Mouse (Mus musculus) cerebellum, adult 11 months (tissue): Measurements from ENCODE around the gene Atp1a4.

Source experiments
- DNase-seq: peaks from one replicate; pipeline ENCODE4 v3.0.0; 2022

Gene Atp1a4

DNA sequence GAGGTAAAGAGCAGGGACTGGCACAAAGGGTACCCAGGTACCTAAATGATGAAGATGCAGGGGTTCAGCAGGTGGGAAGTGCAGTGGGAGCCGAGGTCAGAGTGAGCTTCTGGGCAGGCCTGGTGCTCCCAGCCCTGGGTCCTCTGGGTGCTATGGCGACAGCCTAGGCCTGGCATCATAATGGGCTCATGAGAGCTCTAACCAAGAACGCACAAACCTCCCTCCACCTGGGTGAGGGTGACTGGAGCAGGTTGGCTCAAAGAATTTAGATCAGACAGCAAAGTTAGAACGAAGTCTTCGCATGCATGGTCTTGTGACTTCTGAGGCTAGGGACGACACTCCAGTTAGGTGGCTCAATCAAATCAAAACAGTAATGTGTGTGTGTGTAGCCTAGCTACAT, at the start of gene Atp1a4:
TSS of gene Atp1a4 (minus strand) at position 101 of the 400 bp plus-strand sequence.
- DNase-seq = no peak

DNA sequence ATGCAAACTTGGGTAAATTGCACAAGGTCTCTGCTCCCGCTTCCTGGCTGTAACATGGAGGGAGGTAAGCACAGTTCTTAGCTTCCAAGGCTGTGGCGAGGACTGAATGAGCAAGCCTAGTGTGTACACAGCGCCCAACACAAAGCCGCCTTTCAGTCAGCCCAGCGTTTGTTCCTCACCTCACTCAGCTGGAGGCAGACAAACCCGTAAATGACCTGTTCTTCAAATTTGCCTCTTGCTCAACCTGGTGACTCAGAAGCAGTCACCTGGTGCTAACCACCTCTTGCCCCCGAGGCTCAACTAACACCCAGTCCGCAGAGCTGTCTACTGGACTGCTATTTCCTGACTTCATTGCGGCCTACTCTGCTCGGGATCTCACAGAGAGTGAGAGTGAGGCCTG, 49.7 kb upstream of the Atp1a4 start:
- no peak for DNase-seq

DNA sequence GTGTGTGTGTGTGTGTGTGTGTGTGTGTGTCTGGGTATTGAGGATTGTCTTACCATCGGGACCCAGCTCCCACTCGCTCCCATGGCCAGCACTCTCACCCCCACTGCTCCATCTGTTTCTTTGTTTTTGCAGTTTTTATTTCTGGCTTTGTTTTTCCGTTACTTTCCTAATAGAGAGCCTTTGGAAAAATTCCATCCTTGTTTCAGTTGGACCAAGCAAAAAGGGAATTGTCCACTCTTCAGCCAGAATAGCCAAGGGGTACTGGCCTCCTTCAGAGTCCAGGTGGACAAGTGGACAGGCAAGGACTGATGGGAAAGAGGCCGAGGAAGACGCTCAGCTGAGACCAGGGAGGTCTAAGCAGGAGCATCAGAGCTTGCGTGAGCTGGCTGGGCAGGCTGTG, 48.7 kb upstream of the Atp1a4 start:
- DNase-seq = no peak

DNA sequence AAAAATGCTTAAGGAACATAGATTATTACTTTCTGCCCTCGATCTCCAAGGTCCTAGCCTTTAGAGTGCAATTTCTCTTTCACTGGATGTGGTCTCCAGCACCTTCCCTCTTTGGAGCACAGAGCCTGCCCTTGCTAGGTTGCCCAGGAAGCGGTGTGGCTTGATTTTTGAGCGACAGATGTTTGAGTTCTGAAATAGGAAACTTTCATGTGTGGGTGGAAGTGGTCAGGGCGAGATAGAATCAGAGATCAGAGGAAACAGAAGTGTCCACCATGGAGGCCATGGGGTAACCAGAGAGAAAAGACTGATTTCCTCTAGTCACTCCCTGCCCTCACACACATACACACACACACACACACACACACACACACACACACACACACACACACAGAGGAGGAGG, 48.0 kb upstream of the Atp1a4 start:
- DNase-seq = no peak

GRCm38 (mm10) chr1:172305635-172306034, 47.4 kb upstream of the Atp1a4 start:
- DNase-seq = no peak

GRCm38 (mm10) chr1:172305153-172305552, 46.9 kb upstream of the Atp1a4 start:
- DNase-seq = no peak

- no peak for DNase-seq
These were observed 46.2 kb upstream of the Atp1a4 start for GRCm38 (mm10) chr1:172304443-172304842.

DNA sequence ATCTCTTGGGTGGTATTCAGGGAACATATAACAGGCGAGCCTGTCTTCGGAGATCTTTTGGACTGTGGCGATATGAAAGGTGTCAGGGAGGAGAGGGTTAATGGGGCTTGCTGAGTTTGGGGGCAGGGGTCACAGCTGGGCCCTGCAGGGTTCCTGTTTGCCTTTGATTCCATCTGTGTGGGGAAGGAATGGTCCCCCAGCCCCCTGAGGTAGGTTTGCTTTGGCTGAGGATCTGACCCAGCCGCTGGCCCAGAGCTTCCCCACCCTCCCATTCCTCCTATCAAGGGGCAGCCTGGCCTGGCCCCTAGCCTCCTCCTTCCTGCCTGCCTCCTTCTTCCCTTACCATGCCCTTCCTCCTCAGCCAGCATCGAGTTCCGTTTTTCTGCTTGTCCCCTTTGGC, 44.6 kb upstream of the Atp1a4 start:
- no peak for DNase-seq

- no peak for DNase-seq
These were observed 44.1 kb upstream of the Atp1a4 start for GRCm38 (mm10) chr1:172302311-172302710.

DNA sequence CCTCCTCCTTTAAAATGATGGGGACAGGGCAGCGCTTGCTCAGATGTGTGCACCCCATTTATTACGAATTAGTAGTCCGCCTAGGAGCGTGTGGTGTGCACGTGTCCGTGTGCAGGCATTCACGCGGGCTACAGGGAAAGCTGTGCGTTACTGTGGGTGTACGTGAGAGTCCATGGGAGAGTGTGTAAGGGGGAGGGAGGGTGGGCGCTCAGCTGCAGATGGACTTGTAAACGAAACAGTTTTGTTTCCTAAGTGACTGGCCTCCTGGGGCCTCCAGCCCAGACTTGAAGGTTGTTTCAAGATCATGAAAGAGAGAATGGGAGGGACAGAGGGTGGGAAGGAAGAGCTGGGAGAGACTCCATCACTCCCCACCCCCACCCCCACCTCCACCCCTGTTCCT, 43.0 kb upstream of the Atp1a4 start:
- no peak for DNase-seq

DNA sequence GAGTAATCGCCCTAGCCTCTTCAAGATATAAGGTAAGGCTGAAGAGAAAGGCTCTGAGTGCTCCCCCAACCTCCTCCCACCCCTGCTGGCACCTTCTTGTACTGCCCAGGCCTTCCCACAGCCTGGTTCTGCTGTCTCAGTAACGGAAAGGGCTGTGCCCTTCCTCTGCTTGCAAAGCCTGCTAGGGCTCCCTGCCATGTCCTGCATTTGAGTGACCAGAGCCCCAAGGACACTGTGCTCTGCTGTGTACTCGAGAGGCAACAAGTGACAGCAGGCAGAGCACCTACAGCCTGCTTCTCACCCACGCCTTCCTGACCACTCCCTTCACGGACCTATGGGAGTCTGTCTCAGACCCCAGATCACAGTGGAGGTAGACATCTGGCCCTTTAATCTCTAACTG, 42.0 kb upstream of the Atp1a4 start:
- DNase-seq = no peak

DNA sequence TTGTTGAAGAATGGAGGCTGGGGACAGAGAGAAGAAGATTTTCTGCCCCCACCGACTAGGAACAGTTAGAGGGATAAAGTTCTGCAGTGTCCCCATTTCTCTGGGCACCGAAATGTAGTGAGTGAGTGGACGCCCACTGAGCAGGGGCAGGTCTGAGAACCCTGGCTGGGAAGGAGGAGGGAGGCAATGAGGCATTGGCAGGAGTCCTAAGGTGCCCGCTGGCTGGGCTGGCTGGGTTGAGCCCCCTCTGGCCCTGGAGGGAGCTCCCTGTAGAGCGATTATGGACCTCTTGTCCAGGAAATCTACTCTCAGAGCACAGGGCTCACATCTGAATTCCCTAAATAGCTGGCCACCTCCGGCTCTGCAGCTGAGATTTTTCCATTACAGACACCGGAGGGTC, 41.3 kb upstream of the Atp1a4 start:
- no peak for DNase-seq

GRCm38 (mm10) chr1:172297611-172298537, 39.7 kb upstream of the Atp1a4 start, which contains the start of gene Atp1a2:
Gene Atp1a2, minus strand, starts transcription at chr1:172298064.
- no peak for DNase-seq

DNA sequence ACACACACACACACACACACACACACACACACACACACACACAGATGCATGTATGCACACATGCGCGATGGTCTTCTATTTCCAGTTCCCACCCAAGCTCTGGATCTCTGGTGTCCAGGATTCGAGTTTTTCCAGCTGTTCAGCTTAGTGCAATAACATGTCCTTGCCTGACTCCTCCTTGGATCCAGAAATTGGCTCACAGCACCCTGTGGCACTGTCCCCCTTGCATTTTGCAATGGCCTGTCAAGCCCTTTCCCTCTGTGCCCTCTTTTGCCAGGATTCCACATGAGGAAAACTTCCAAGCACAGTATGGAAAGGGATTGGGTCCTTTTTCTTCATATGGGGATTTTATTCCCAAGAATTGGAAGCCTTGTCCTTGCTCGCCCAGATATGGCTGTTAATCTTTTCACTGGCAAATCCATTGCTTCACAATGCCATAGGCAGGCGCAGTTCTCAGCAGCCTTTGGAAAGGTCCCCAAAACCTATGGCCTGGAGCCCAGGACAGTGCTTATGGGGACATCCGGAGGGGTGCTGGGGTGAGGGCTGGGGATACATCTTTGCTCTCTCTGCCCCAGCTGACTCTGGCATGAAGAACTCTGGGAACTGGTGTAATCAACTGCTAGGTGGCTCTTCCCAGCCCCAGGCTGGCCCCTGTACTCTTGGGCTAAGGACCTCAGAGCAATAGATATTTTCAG, 38.7 kb upstream of the Atp1a4 start:
- no peak for DNase-seq

- DNase-seq = no peak
These were observed 37.6 kb upstream of the Atp1a4 start for GRCm38 (mm10) chr1:172295751-172296197.

GRCm38 (mm10) chr1:172293449-172293848, 35.2 kb upstream of the Atp1a4 start:
- DNase-seq = no peak

GRCm38 (mm10) chr1:172292880-172293279, 34.7 kb upstream of the Atp1a4 start:
- no peak for DNase-seq

GRCm38 (mm10) chr1:172289617-172289946, 31.4 kb upstream of the Atp1a4 start:
- no peak for DNase-seq

DNA sequence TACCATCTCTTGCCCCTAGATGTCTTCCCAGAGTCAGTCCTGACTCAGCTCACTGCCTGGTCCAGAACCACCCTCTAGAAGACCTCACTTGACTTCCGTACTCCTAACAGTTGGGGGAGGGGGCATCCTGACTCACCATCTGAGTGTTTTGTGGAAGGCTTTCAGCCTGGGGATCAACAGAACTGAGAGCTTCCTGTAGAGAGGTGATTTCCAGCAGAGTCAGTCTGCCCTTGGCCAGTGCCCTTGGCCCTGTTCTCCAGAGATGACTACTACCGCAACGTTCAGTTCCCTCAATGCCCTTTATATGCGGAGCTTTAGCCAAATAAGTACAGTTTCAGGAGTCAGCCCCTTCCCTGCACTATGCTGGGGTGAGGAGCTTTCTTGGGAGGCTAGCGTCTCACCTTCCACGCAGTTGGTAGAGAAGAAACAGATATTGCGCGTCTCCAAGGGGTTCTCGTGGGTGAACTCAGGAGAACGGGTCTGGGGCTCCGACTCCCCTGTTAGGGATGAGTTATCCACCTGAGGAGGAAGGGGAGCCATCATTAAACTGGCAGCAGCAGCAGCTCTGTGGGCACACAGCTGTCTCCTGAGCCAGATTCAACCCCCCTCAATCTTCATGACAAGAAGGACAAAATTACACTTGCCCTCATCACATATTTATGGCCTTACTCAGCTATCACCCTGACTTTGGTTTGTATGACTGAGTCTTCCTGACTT, 30.8 kb upstream of the Atp1a4 start:
- DNase-seq = no peak

DNA sequence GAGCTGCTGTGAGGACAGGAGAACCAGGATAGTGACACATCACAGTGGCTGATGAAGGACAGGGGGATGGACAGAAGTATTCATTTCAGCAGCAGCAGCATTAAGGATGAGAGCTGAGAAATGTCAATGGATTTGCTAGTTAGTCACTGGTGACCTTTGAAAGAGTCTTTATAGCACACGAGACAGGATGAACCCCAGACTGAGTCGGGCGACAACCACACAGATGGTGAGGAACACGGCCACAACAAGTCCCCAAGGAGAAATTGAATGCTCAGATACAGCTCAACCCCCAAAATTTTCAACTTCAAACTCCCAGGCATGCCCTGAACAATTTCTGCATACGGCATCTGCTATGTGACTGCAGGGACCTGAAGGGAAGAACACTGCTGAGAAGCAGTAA, 28.5 kb upstream of the Atp1a4 start:
- DNase-seq = no peak

GRCm38 (mm10) chr1:172284221-172284620, 26.0 kb upstream of the Atp1a4 start:
- no peak for DNase-seq

DNA sequence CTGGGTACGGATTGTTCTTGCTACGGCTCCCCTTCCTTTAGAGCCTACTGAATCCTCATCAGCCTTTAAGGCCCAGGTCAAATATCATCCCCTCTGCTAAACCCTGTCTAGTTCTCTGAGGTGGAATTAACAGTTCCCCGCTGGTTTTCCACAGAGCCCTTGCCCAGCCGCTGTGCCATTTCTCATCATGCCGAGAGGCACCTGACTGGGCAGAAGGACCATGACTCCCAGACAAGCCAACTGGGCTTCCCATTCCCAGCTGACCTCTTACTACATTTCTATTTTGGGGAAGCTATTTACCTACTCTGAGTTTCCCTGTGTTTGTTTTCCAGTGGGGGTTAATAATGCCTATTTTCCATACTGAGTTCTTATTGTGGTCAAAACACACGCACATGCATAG, 24.9 kb upstream of the Atp1a4 start:
- no peak for DNase-seq

DNA sequence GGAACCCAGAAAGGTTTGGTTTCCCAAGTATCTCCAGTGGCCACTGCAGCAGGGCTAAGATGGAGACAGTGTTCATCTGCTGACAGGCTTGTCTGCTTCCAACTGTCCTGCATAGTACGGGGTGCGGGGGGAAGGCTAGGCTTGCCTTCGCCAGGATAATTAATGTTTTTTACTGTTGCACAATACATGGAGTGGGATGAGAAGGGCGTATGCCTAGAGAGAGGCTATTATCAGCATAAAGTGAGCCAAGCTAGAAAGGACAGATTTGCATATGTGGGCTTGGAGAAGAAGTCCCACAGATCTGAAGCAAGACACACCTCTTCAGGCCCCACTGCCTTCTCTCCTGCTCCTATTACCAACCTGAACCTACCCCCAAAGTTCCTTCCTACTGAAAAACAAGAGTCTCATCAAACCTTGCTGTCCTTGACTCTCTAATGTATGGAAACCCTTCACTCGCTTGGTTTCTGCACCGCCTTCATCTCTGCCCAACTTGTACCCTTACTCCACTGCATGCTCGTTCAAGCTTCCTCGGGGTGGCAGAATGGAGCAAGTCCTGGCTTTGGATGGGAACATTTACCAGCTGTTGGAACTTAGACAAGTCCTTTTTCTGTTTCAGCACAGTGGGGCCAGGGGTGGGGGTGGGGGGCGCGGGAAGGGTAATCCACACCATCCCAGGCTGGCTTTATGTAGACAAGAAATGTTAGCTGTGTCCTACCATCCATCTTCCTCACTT, 23.5 kb upstream of the Atp1a4 start:
- DNase-seq = no peak
